Mouse (Mus musculus) erythroid progenitor cell, adult 5-6 weeks (primary cell): Measurements from ENCODE around the gene Polr2e. TPM values are rescaled to one million over a fixed set of nuclear protein-coding genes. Genes with fewer than 3 reads are reported as not detected.
A peak's percentile ranks its signal among the peaks of the same experiment; 100 is the strongest.
"Not testable (repeated sequence)": the region's sequence is repeated elsewhere in the genome, so short reads cannot be mapped to it uniquely, and the experiment has no call there.

ENCODE experiments used
- ATAC-seq: replicated peaks from 2 replicates; pipeline ENCODE4 v1.8.0; 2016; ENCODE audit warnings: moderate number of reproducible peaks, mild to moderate bottlenecking, moderate TSS enrichment, inconsistent platforms; ENCODE audit not compliant: poor library complexity, low FRiP score, severe bottlenecking
- total RNA-seq, 2 experiments: library from RNA; stranded (forward) in 1 of 2; stranded (reverse) in 1 of 2; fragments of 150-400 nt in 1 of 2; fragments of 186-747, 209-891 nt in 1 of 2; gene quantifications; 2 replicates each; pipeline versions ENCODE4 v1.2.3 to v1.2.4; 2015 to 2017; ENCODE audit warnings: low replicate concordance in 2 of 2

Polr2e gene
- total RNA-seq, 2 experiments from 2014 or later: 20.5 to 28.4 TPM

DNA sequence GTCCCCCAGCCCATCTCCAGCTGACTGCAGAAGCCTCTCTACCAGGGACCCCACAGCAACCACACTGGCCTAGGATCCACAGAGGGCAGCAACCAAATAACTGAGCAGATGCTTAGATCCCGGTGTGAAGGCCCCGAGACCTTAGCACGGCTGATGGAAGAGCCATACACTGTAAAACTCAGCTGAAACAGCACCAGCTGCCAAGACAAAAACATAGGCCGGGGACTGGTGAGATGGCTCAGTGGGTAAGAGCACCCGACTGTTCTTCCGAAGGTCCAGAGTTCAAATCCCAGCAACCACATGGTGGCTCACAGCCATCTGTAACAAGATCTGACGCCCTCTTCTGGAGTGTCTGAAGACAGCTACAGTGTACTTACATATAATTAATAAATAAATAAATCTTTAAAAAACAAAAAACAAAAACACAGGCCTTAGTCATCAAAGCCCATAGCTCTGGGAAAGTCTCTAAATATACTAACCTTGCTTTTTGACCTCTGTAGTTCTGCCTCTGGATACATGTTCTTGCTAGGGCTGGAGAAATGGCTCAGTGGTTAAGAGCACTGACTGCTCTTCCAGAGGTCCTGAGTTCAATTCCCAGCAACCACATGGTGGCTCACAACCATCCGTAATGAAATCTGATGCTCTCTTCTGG, 1.9 kb upstream of the Polr2e start:
- ATAC-seq: not testable (repeated sequence)

DNA sequence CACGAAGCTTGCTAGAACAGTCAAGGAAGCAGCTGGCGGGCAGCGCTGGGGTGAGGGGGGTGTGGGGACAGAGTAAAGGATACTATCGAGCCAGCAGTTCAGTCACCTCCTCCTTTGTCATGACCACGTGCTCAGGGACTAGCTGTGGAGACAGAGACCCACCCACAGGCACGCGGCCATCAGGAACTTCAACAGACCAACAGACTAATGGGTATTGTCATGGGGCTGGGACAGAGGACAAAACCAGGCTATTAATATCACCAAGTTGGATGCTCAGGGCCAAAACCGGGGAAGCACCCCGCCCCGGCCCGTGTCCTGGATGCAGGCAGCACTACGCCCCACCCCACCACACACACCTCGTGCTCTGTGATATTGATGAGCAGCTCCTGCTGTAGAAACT, 2.8 kb downstream of the Polr2e start:
- ATAC-seq: no peak

- ATAC-seq: no peak
These were observed 3.9 kb downstream of the Polr2e start for GRCm38 (mm10) chr10:80035686-80036085.

GRCm38 (mm10) chr10:80035148-80035547, 4.4 kb downstream of the Polr2e start:
- ATAC-seq: no peak

- peak; percentile 49 for ATAC-seq
These were observed 5.8 kb downstream of the Polr2e start for GRCm38 (mm10) chr10:80033511-80034391.

GRCm38 (mm10) chr10:80032799-80033480, 6.7 kb downstream of the Polr2e start:
- no peak for ATAC-seq

- ATAC-seq: no peak
These were observed 8.9 kb downstream of the Polr2e start for GRCm38 (mm10) chr10:80030736-80031135.

GRCm38 (mm10) chr10:80030191-80030590, 9.4 kb downstream of the Polr2e start:
- ATAC-seq: no peak

DNA sequence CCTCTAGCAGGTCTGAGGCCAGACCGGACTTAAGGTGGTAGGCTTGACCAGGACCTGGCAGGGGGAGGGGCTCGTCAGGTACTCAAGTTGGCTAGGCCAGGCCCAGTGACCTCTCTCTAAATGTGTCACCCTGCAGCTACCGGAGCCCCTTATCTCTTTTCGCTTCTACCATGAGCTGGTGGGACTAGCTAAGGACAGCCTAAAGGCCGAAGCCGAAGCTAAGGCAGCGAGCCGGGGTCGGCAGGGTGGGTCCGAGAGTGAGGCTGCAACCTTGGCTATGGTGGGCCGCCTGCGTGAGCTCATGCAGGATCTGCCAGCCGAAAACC, 11.1 kb downstream of the Polr2e start:
- no peak for ATAC-seq

GRCm38 (mm10) chr10:80027681-80028520, 11.7 kb downstream of the Polr2e start:
- ATAC-seq: no peak

- peak; percentile 36; the same call in 1 of the 2 replicates for ATAC-seq
These were observed 13.7 kb downstream of the Polr2e start for GRCm38 (mm10) chr10:80025889-80026288.

GRCm38 (mm10) chr10:80025463-80025862, 14.1 kb downstream of the Polr2e start:
- no peak for ATAC-seq

DNA sequence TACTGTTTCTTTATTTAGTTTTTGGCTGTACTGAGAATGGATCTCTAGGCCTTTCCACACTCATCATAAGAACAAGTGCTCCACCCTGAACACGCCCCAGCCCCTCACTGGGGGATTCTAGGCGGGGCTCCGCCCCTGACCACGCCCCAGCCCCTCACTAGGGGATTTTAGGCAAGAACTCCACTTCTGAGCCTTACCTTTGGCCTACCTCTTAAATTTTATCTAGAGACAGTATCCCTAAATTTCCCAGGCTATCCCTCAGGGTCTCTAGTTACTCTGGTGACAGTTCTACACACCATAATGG, 14.6 kb downstream of the Polr2e start:
- ATAC-seq: no peak

DNA sequence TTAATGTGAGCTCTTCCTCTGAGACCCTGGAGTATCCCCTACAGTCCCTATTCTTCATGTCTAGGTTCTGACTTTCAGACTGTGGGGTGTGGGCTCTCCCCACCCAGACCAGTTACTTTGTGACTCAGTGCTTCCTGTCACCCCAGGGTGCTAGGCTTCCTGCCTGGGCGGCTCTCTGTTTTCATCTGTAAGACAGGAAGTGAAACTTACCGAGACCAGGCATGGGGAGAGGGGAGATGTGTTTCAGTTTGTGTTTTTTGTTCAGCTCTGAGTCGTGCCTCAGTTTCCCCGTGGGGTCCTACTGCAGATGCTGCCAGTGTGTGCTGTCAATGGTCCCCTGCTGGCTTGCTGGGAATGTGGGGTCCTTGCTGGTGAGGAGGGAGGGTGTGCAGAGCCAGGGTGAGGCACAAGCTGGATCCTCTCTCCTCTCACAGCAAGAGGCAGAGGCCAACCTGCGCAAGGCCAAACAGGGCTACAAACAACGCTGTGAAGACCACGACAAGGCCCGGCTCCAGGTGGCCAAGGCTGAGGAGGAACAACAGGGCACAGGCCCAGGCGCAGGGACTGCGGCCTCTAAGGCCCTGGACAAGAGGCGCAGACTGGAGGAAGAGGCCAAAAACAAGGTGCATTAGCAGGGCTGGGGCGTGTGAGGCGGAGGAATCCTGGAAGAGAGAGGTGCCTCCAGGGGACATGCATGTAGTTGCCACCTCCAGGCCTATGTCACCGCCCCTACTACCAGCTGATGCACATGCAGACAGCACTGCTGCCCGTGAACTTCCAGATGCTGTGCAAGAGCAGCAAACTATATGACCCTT, 15.2 kb downstream of the Polr2e start:
- ATAC-seq: no peak

GRCm38 (mm10) chr10:80023758-80024157, 15.8 kb downstream of the Polr2e start:
- no peak for ATAC-seq

GRCm38 (mm10) chr10:80022806-80023205, 16.8 kb downstream of the Polr2e start:
- ATAC-seq: no peak

GRCm38 (mm10) chr10:80022164-80022563, 17.4 kb downstream of the Polr2e start:
- ATAC-seq: no peak

DNA sequence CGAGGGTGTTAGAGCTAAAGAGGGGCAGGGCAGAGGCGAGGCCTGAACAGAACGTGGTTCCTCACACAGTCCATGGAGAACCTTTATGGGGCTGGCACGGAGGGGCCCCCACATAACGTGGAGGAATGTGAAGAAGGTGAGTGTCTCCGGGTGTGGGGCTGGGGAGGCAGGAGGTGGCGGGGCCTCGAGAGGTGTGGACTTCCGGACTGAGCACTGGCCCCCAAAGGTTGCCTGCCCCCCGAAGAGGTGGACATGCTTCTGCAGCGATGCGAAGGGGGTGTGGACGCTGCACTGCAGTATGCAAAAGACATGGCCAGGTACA, 18.3 kb downstream of the Polr2e start:
- no peak for ATAC-seq

- ATAC-seq: no peak
These were observed 18.8 kb downstream of the Polr2e start for GRCm38 (mm10) chr10:80020603-80021319.
